Mouse (Mus musculus) small intestine, adult 2 months (tissue): Measurements from ENCODE around the gene Cgrrf1. TPM values are rescaled to one million over a fixed set of nuclear protein-coding genes. Genes with fewer than 3 reads are reported as not detected.

Experiments
- H3K27ac ChIP-seq: fragments of 200-500 bp; 2 replicates; pipeline ENCODE4 v1.5.1; 2012; ENCODE audit warnings: low read depth, low read length, control low read depth, inconsistent platforms; ENCODE audit not compliant: insufficient read depth
- H3K27me3 ChIP-seq: fragments of 200-500 bp; 2 replicates; pipeline ENCODE4 v1.6.1; 2012; ENCODE audit warnings: mild to moderate bottlenecking, moderate library complexity, low read length, inconsistent platforms; ENCODE audit not compliant: control insufficient read depth, insufficient read depth
- H3K36me3 ChIP-seq: fragments of 200-500 bp; 2 replicates; pipeline ENCODE4 v1.6.1; 2012; ENCODE audit warnings: mild to moderate bottlenecking, low read length, control low read depth, inconsistent platforms; ENCODE audit not compliant: control insufficient read depth, insufficient read depth
- H3K4me1 ChIP-seq: fragments of 200-500 bp; 2 replicates; pipeline ENCODE4 v1.6.1; 2012; ENCODE audit warnings: low read length, inconsistent platforms, mixed read lengths; ENCODE audit not compliant: control insufficient read depth, insufficient read depth, insufficient read length
- H3K4me3 ChIP-seq: fragments of 200-500 bp; 2 replicates; pipeline ENCODE4 v1.5.1; 2012; ENCODE audit warnings: low read depth, mild to moderate bottlenecking, control low read depth, inconsistent platforms, low read length, moderate library complexity
- CTCF ChIP-seq: fragments of 200-500 bp; IDR thresholded peaks from 2 replicates; pipeline ENCODE4 v1.5.1; 2012; ENCODE audit warnings: low read depth, mild to moderate bottlenecking, control low read depth, inconsistent platforms, low read length, moderate library complexity, mixed read lengths; ENCODE audit not compliant: insufficient replicate concordance, insufficient read length; ENCODE audit errors: extremely low read depth
- POLR2A ChIP-seq: fragments of 200-500 bp; IDR thresholded peaks from 2 replicates; pipeline ENCODE4 v1.6.1; 2012; ENCODE audit warnings: low read depth, mild to moderate bottlenecking, control low read depth, inconsistent platforms, low read length, moderate library complexity
- WGBS: fragments of 180-500 bp; shearing (Covaris S2); methylation state at CpG from one replicate; pipeline ENCODE4 v1.1.7; 2018; 5-methylcytosine and 5-hydroxymethylcytosine counted together
- polyA plus RNA-seq: library from polyadenylated mRNA; depleted of rRNA; stranded (reverse); fragments of >200 nt; gene quantifications from 2 replicates; pipeline ENCODE4 v1.2.3, GENCODE M21; 2012; rRNA removed

Cgrrf1 gene
- polyA plus RNA-seq, 1 experiment, result 10.3 TPM

- no peaks in the 10 kb centered on the region for H3K36me3 ChIP-seq
- no peak for TF ChIP-seq POLR2A
- TF ChIP-seq CTCF, result no peak
- H3K4me3 ChIP-seq, result no peak overlapping the region
- no peak overlapping the region for H3K27ac ChIP-seq
- peaks cover 12% of the 10 kb centered on the region for H3K27me3 ChIP-seq
- H3K4me1 ChIP-seq, result peaks cover 4% of the 10 kb centered on the region
- WGBS, result 79% methylated on average over 4 of the region's 4 CpGs
Observed at GRCm38 (mm10) chr14:46889096-46889495, 57.2 kb downstream of the Cgrrf1 start.

GRCm38 (mm10) chr14:46893961-46894360 is 62.0 kb downstream of the Cgrrf1 start:
- Histone ChIP-seq H3K27me3 (no peaks in the 10 kb centered on the region), H3K27ac (no peak overlapping the region), H3K36me3 (no peaks in the 10 kb centered on the region), H3K4me1 (no peaks in the 10 kb centered on the region), H3K4me3 (no peak overlapping the region)
- TF ChIP-seq POLR2A (no peak), CTCF (no peak)
- WGBS, result 91% methylated on average over 10 of the region's 10 CpGs

- no peaks in the 10 kb centered on the region for H3K4me1 ChIP-seq
- no peak overlapping the region for H3K4me3 ChIP-seq
- H3K27ac ChIP-seq, result no peak overlapping the region
- H3K27me3 ChIP-seq, result no peaks in the 10 kb centered on the region
- TF ChIP-seq POLR2A (no peak), CTCF (no peak)
- 86% methylated on average over 5 of the region's 5 CpGs for WGBS
- H3K36me3 ChIP-seq, result no peaks in the 10 kb centered on the region
Observed at GRCm38 (mm10) chr14:46897953-46898352, 66.0 kb downstream of the Cgrrf1 start.

- Histone ChIP-seq H3K27ac (no peak overlapping the region), H3K4me1 (no peaks in the 10 kb centered on the region), H3K36me3 (no peaks in the 10 kb centered on the region), H3K4me3 (no peak overlapping the region), H3K27me3 (no peaks in the 10 kb centered on the region)
- 76% methylated on average over 3 of the region's 3 CpGs for WGBS
- TF ChIP-seq CTCF (no peak), POLR2A (no peak)
Observed at GRCm38 (mm10) chr14:46898626-46899025, 66.7 kb downstream of the Cgrrf1 start.

- no peak overlapping the region for H3K4me3 ChIP-seq
- no peak for TF ChIP-seq POLR2A
- TF ChIP-seq CTCF, result no peak
- no peak overlapping the region for H3K27ac ChIP-seq
- H3K4me1 ChIP-seq, result no peaks in the 10 kb centered on the region
- 40% methylated on average over 9 of the region's 9 CpGs for WGBS
- no peaks in the 10 kb centered on the region for H3K36me3 ChIP-seq
- H3K27me3 ChIP-seq, result no peaks in the 10 kb centered on the region
Observed at GRCm38 (mm10) chr14:46902498-46903087, 70.7 kb downstream of the Cgrrf1 start.

Other genes starting within 250 kb of the Cgrrf1 start
- 0.65 and 3.3 TPM in 2 replicates for gene Cdkn3, start 71.6 kb upstream of the Cgrrf1 start, polyA plus RNA-seq
- gene Cnih1, start 43.7 kb upstream of the Cgrrf1 start, polyA plus RNA-seq, result 47.5 and 50.6 TPM in 2 replicates
- 1.1 and 1.9 TPM in 2 replicates for gene Gmfb, start 9.9 kb upstream of the Cgrrf1 start, polyA plus RNA-seq
- gene Samd4, start 50.7 kb downstream of the Cgrrf1 start, polyA plus RNA-seq, result 3.2 and 4.1 TPM in 2 replicates